Mouse (Mus musculus): ENCODE results near the gene Rad50. TPM values are rescaled to one million over a fixed set of nuclear protein-coding genes. Genes with fewer than 3 reads are reported as not detected.

Gene Rad50
- polyA plus RNA-seq (2012), result 10.9 and 14.4 TPM in 2 replicates

GRCm38 (mm10) chr11:53706934-53707717 lies at the start of gene Rad50:
TSS of gene Rad50 (minus strand) at chr11:53707319.

GRCm38 (mm10) chr11:53720715-53721114 lies 13.6 kb upstream of the Rad50 start, which contains the start of gene Il5:
TSS of gene Il5 (plus strand) at chr11:53720794.

GRCm38 (mm10) chr11:53634556-53634955 lies 72.6 kb downstream of the Rad50 start, which contains the start of gene Il13:
TSS of gene Il13 (minus strand) at chr11:53634702.

GRCm38 (mm10) chr11:53618619-53619198 lies 88.4 kb downstream of the Rad50 start, which contains the start of gene Il4:
TSS of gene Il4 (minus strand) at chr11:53618669.

Other genes starting within 250 kb of the Rad50 start
- not detected in 2 replicates for gene Gm9837, start 236.8 kb downstream of the Rad50 start, polyA plus RNA-seq (2012)
- not detected in 2 replicates for gene Gm9945, start 227.2 kb downstream of the Rad50 start, polyA plus RNA-seq (2012)
- gene Sowaha, start 227.0 kb downstream of the Rad50 start, polyA plus RNA-seq (2012), result 1.00 and 1.1 TPM in 2 replicates
- 36.4 and 55.7 TPM in 2 replicates for gene Sept8, start 188.1 kb downstream of the Rad50 start, polyA plus RNA-seq (2012)
- 5.3 and 7.8 TPM in 2 replicates for gene Kif3a, start 139.9 kb downstream of the Rad50 start, polyA plus RNA-seq (2012)
- gene Il4, start 88.7 kb downstream of the Rad50 start, polyA plus RNA-seq (2012), result not detected in 2 replicates
- gene Il13, start 72.6 kb downstream of the Rad50 start, polyA plus RNA-seq (2012), result 0.05 and 0.10 TPM in 2 replicates
- not detected in 2 replicates for gene Il5, start 13.5 kb upstream of the Rad50 start, polyA plus RNA-seq (2012)
- gene Irf1, start 62.7 kb upstream of the Rad50 start, polyA plus RNA-seq (2012), result 31.7 and 37.3 TPM in 2 replicates
- 0.15 TPM in 1 of 2 replicates, not detected in the other for gene Gm17334, start 65.9 kb upstream of the Rad50 start, polyA plus RNA-seq (2012)
- 6.5 and 7.3 TPM in 2 replicates for gene Gm12216, start 151.9 kb upstream of the Rad50 start, polyA plus RNA-seq (2012)
- gene Slc22a5, start 184.3 kb upstream of the Rad50 start, polyA plus RNA-seq (2012), result 12.1 and 13.0 TPM in 2 replicates